Mouse (Mus musculus): ENCODE results near the gene Tnfrsf11a.

GRCm38 (mm10) chr1:105895019-105895418 is 114.5 kb downstream of the Tnfrsf11a start:
- TF ChIP-seq CTCF (conservative IDR thresholded peaks at IDR 0.05; ENCODE audit: insufficient read depth, insufficient read length, low read depth, low read length) (no peak), POLR2A (IDR thresholded peaks at IDR 0.05; ENCODE audit: low read depth, low read length) (no peak)
